Mouse (Mus musculus): ENCODE measurements around the gene March1.

DNA sequence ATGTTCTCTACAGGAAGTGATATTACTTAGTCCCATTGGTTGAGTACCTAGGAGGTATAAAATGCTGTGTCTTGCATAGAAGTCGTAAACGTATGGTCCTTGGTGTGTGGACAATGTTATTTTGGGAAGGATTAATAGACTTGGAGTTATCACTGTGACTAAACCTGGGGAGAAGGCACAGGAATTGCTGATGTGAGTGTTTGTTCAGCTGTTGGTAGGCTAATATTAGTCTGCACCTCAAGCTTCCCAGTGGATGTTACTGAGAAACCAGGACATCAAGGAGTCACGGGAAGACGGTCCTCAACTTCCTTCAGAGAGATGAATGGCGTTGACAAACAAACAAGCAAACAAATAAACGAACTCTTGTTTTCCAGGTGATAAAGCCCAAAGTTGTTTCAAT is 38.2 kb downstream of the March1 start:
- no peak for TF ChIP-seq CTCF (IDR thresholded peaks at IDR 0.05; ENCODE audit: low read depth)
- TF ChIP-seq EP300 (optimal IDR thresholded peaks at IDR 0.05) = no peak
